Mouse (Mus musculus): ENCODE measurements around the gene Vps36. TPM values are rescaled to one million over a fixed set of nuclear protein-coding genes. Genes with fewer than 3 reads are reported as not detected.

Vps36 gene
- total RNA-seq, 2 experiments from 2014 or later: 24.9 to 28.1 TPM

- no peak for DNase-seq (ENCODE audit: low spot score in 2 of 2)
- intact Hi-C loops (cut with DNase I): no loop called here
Measured at GRCm38 (mm10) chr8:22199481-22199880, 6.9 kb downstream of the Vps36 start.

- intact Hi-C loops (cut with DNase I): no loop called here
- DNase-seq (ENCODE audit: low spot score in 2 of 2): no peak
Measured at GRCm38 (mm10) chr8:22207535-22207934, 14.9 kb downstream of the Vps36 start.

- DNase-seq (ENCODE audit: low spot score in 2 of 2): no peak
- intact Hi-C loops (cut with DNase I): no loop called here
Measured at GRCm38 (mm10) chr8:22209012-22209411, 16.4 kb downstream of the Vps36 start.

GRCm38 (mm10) chr8:22214826-22215225 is 22.2 kb downstream of the Vps36 start:
- no peak for DNase-seq (ENCODE audit: low spot score in 2 of 2)
- intact Hi-C loops (cut with DNase I): no loop called here

- DNase-seq (ENCODE audit: low spot score in 2 of 2): no peak
- intact Hi-C loops (cut with DNase I): no loop called here
Measured at GRCm38 (mm10) chr8:22226361-22226760, 33.8 kb downstream of the Vps36 start.

GRCm38 (mm10) chr8:22227061-22227877 is 34.7 kb downstream of the Vps36 start, which contains the start of gene Thsd1:
Gene Thsd1 (plus strand): TSS chr8:22227313.
- intact Hi-C loops (cut with DNase I): no loop called here
- no peak for DNase-seq (ENCODE audit: low spot score in 2 of 2)

DNA sequence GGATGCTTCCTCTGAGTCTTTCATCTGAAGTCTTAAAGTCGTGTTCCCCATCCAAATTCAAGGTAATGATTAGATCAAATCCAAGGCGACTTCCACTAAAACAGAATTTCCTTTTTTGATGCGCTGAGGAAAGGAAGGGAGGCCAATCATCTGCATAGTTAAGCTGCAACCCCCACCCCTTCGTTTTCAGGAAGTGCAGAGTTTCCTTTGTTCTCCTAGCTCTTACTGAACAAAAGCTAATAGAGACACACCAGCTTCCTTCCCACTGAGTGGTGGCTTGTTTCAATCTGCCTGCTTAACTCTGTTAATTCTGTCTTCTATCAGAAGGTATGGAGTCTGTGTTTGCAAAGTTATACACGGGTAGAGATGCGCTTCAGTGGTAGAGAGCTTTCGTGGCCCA is 36.0 kb downstream of the Vps36 start:
- DNase-seq (ENCODE audit: low spot score in 2 of 2): no peak
- intact Hi-C loops (cut with DNase I): no loop called here

DNA sequence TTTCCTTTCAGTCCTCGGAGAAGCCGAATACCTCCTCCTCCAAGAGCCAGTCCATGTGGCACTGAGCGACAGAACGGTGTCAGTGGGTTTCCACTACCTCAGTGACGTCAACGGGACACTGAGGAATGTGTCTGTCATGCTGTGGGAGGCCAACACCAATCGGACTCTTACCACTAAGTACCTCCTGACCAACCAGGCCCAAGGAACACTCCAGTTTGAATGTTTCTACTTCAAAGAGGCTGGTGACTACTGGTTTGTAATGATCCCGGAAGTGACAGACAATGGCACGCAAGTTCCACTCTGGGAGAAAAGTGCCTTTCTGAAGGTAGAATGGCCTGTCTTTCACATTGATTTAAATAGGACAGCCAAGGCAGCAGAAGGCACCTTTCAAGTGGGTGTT is 50.4 kb downstream of the Vps36 start:
- no peak for DNase-seq (ENCODE audit: low spot score in 2 of 2)
- intact Hi-C loops (cut with DNase I): no loop called here

- intact Hi-C loops (cut with DNase I): no loop called here
- no peak for DNase-seq (ENCODE audit: low spot score in 2 of 2)
Measured at GRCm38 (mm10) chr8:22245663-22246062, 53.1 kb downstream of the Vps36 start.

DNA sequence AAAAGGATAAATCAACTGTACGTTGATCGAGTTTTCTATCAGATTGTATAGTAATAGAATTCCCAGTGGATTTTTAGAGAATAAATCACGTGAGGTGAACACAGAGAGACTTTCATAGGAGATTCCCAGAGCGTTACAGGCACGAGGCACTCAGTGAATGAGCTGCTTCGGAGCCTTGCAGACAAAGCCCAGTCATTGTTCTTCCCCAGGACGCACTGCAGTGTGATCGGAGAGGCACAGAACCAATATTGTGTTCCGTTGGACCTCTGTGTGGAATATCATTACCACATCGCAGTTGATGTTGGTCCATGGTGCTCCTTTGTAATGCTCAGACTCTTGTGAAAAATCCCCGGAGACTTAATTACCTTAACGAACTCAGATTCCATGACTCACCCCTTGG is 55.3 kb downstream of the Vps36 start:
- DNase-seq (ENCODE audit: low spot score in 2 of 2): no peak
- intact Hi-C loops (cut with DNase I): no loop called here

GRCm38 (mm10) chr8:22249080-22249479 is 56.5 kb downstream of the Vps36 start:
- DNase-seq (ENCODE audit: low spot score in 2 of 2): no peak
- intact Hi-C loops (cut with DNase I): no loop called here

GRCm38 (mm10) chr8:22258946-22259450 is 66.4 kb downstream of the Vps36 start:
- intact Hi-C loops (cut with DNase I): no loop called here
- no peak for DNase-seq (ENCODE audit: low spot score in 2 of 2)

- intact Hi-C loops (cut with DNase I): no loop called here
- no peak for DNase-seq (ENCODE audit: low spot score in 2 of 2)
Measured at GRCm38 (mm10) chr8:22259531-22259930, 66.9 kb downstream of the Vps36 start.

GRCm38 (mm10) chr8:22260091-22260722 is 67.6 kb downstream of the Vps36 start:
- no peak for DNase-seq (ENCODE audit: low spot score in 2 of 2)
- intact Hi-C loops (cut with DNase I): no loop called here

- intact Hi-C loops (cut with DNase I): no loop called here
- no peak for DNase-seq (ENCODE audit: low spot score in 2 of 2)
Measured at GRCm38 (mm10) chr8:22262267-22262666, 69.7 kb downstream of the Vps36 start.

DNA sequence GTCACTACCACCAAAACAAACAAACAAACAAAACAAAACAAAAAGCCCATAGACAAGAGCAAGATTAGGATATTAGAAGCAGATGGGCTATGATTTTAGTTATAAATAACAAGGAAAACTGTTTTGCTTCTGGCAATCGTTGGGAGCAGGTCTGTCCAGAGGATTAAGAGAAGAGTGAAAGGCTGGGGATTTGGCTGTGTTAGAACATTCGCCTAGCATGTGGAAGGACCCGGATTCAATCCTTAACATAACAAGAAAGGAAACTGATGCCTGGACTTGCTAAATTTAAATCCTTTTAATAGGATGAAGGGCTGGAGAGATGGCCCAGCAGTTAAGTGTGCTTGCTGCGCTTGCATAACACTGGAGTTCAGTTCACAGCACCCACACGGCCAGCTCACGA is 71.7 kb downstream of the Vps36 start:
- intact Hi-C loops (cut with DNase I): no loop called here
- DNase-seq (ENCODE audit: low spot score in 2 of 2): no peak

- DNase-seq (ENCODE audit: low spot score in 2 of 2): no peak
- intact Hi-C loops (cut with DNase I): no loop called here
Measured at GRCm38 (mm10) chr8:22264787-22265186, 72.2 kb downstream of the Vps36 start.

GRCm38 (mm10) chr8:22265194-22265593 is 72.6 kb downstream of the Vps36 start:
- intact Hi-C loops (cut with DNase I): no loop called here
- DNase-seq (ENCODE audit: low spot score in 2 of 2): no peak

DNA sequence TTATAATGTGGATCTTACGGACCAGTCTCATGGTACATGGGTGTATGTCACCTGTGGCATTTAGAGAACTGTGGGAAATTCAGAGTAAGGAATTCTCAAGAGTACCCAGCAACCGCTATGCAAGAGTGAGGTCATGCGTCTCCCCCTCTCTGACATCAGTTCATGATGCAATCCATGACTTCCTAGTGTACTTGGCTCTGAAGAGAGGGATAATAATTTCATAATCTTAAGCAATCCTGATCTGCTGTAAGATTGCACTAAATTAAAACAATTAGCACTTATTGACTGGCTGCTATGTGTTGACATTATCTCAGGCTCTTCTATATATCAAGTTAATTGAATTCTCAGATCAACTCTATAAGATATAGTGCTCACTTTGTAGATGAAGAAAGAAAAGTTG is 74.2 kb downstream of the Vps36 start:
- intact Hi-C loops (cut with DNase I): no loop called here
- DNase-seq (ENCODE audit: low spot score in 2 of 2): no peak

All from left cerebral cortex, postnatal 36 days (tissue).